Mouse (Mus musculus) adrenal gland, postnatal 10 days (tissue): ENCODE results near the gene Erbb2. TPM values are rescaled to one million over a fixed set of nuclear protein-coding genes. Genes with fewer than 3 reads are reported as not detected.

ENCODE experiments used
- DNase-seq: peaks from one replicate; pipeline ENCODE4 v3.0.0; 2021; ENCODE audit warnings: mixed read lengths
- total RNA-seq, 2 experiments: library from RNA; stranded (reverse); gene quantifications; 2 replicates each; pipeline ENCODE4 v1.2.3; 2021

Gene Erbb2
- total RNA-seq, 2 experiments from 2014 or later: 6.0 to 7.6 TPM

DNA sequence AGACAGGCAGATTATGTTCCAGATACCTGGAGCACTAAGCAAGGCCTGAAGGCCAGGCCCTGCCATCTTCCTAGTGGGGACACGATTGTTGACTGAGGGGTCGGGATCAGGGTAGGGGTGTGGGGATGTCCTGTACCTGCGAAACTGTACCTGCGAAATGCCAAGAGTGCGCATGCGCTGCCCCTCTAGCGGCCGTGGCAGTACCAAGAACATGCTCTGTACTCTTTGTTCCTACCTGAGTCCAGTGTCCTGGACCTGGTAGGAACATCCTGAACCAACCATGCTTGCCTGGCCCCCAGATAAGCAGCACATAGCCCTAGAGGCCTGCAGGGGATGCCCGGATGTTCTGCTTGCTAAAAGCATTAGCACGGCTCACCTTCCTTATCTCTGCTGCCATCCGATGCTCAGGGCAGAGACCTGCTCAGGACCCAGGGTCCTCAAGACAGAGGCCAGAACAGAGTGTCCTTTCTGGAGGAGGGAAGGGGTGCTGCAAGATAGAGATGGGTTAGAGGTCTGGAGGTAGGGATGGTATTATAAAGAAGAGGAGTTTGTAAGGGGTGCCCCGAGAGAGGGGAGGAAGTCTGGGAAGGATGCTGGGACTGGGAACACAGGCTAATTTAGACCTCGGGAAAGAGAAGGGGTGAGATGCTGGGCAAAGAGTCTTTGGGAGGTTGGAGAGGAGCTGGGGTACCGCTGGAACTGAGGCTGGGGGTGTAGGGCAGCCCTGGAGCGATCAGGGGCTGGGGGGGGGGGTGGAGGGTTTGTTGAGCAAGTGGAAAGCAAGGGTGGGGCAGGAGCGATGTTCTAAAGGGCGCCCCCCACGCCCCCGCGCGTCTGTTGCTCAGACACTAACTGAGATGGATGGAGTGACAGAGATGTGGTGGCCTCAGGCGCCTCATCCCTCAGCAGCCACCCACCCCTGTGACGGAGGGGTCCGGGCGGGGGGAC, 26.4 kb upstream of the Erbb2 start, which contains the start of gene Pnmt:
Gene Pnmt (plus strand): TSS at position 813 of the 948 bp plus-strand sequence.
- no peak for DNase-seq

- no peak for DNase-seq
Measured at GRCm38 (mm10) chr11:98386596-98386995, 25.7 kb upstream of the Erbb2 start.

DNA sequence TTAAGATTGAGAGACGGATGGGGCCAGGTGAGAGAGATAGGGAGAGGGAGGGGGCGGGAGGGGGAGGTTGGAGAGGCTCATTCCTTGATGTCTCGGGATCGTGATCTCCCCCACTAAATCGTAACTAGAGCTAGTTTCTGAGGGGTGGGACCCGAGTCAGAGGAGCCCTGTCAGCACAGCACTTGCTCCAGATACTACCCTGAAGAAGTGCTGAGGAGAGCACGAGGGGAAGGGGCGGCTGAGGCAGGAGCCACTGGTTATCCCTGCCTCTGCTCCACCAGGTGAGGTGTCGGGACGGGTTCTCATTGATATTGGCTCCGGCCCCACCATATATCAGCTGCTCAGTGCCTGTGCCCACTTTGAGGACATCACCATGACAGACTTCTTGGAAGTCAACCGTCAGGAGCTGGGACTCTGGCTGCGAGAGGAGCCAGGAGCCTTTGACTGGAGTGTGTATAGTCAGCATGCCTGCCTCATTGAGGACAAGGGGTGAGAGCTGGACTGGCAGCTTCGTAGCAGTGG, 25.2 kb upstream of the Erbb2 start:
- no peak for DNase-seq

GRCm38 (mm10) chr11:98388282-98388681, 24.0 kb upstream of the Erbb2 start:
- no peak for DNase-seq

- DNase-seq: peak; percentile 62
Measured at GRCm38 (mm10) chr11:98389221-98389780, 23.0 kb upstream of the Erbb2 start.

DNA sequence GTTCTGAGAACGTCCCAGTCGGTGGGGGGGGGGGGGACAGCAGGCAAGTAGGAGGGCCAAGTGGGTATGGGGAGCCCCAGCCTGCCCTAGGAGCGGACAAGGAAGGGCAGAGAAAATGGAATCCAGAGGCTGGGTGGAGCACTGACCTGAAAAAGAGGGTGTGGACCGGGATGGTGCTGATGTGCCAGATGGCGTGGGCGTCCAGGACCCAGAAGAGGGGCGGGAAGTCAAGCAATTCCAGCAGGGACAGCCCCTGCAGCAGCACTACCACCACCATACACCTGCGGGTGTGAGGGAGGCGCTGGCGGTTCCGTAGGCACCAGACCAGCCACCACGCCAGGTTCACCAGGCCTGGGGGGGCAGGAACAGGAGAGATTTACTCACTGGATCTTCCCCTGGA, 22.1 kb upstream of the Erbb2 start:
- DNase-seq: no peak

GRCm38 (mm10) chr11:98392034-98392433, 20.2 kb upstream of the Erbb2 start:
- no peak for DNase-seq

GRCm38 (mm10) chr11:98392645-98393044, 19.6 kb upstream of the Erbb2 start:
- DNase-seq: no peak

GRCm38 (mm10) chr11:98393317-98393716, 19.0 kb upstream of the Erbb2 start:
- DNase-seq: peak; percentile 62

GRCm38 (mm10) chr11:98394301-98394700, 18.0 kb upstream of the Erbb2 start:
- DNase-seq: no peak

DNA sequence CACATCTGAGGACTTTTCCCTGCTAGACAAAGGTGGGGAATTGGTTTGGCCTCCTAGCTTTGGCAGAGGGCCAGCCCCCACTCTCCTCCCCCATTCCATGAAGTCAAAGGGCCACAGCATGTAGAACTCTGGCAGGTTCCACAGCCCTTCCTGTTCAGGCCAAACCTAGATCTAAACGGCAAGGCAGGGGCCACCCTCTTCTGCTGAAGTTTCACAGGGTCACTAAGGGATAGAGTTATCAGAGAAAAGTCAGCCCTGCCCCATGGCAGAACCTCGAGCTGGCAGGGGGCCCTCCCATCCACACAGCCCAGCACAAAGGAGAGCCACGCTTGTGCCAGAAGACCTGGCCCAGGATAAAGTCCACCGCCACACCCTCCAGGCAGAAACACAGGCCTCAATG, 17.2 kb upstream of the Erbb2 start:
- no peak for DNase-seq

DNA sequence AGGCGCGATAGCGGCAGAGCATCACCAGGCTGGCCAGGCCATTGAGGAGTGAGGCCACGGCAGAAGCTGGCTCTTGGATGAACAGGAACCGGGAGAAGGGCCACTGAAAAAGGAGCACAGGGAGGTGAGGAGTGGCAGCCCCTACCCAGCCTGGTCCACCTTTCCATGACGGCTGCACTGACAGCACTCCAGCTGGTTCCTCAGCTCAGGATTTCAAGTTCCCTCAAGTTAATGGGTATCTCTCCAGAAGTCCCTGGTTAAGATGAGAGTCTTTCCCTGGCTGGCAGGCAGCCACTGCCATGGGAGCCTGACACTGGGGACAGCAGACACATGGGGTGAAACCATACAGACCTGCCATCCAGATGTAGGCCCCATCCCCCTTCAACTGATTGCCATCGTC, 14.3 kb upstream of the Erbb2 start:
- no peak for DNase-seq

DNA sequence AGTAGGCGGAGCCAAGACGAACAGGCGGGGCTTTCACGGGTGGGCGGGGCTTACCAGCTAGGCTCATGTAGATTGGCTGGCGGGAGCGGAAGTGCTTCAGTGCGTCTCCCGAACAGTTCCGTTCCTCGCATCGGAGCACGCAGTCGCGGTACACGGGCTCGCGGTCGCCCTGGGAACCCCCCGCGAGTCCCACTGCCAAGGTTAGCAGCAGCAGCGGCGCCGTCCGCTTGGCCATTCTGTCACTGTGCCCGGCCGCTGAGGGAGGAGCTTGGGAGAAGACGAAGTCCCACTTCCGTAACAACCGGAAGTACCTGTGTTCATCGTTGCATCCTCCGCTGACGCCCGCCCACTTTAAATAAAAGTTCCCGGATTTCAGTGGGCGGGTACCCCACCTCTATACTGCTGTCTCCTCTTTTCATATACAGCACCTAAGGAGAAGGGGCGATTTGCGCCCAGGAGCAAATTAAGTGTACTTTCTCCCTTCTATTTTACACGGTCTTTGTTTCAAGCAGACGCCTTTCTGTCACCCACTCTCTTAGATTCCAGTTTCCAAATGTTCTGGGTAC, 12.0 kb upstream of the Erbb2 start, which contains the start of gene Pgap3:
Gene Pgap3 (minus strand): TSS at position 330 of the 566 bp plus-strand sequence.
- DNase-seq: peak; percentile 92

- no peak for DNase-seq
Measured at GRCm38 (mm10) chr11:98400816-98401215, 11.5 kb upstream of the Erbb2 start.

DNA sequence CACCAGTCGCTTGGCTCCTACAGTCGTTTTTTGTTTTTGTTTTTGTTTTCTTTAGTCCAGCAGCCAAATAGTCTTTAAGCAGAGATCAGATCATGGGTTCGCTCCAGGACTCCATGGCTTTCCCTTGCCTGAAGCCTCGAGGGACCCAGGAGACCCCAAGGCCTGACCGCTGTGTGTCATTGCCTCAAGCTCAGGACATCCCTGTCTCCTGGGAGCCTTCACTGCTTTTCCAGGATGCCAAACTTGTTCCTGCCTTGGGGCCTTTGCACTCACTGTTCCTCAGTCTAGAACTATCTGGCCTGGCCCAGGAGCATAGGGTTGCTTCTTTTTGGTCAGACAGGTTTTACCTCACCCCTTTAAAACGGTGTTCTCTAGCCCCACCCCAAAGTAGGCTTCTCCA, 5.6 kb upstream of the Erbb2 start:
- no peak for DNase-seq

DNA sequence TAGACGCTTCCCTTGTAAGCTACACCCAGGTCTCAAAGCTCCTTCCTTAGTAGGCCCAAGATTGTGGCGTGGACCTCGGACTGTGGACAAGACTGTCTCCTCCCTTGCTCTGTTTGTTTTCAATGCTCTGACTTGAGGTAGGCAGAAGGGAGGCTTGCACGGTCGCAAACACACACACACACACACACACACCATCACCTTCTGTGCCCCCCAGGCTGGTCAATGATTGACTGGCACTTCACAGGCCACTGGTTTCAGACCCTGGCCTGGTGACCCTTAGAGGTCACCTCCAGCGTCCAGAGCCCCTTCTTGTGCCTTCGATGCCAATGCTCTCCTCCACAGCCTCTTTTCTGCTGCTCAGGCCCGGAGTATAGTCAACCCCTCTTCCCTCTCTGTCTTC, 3.4 kb upstream of the Erbb2 start:
- DNase-seq: no peak

DNA sequence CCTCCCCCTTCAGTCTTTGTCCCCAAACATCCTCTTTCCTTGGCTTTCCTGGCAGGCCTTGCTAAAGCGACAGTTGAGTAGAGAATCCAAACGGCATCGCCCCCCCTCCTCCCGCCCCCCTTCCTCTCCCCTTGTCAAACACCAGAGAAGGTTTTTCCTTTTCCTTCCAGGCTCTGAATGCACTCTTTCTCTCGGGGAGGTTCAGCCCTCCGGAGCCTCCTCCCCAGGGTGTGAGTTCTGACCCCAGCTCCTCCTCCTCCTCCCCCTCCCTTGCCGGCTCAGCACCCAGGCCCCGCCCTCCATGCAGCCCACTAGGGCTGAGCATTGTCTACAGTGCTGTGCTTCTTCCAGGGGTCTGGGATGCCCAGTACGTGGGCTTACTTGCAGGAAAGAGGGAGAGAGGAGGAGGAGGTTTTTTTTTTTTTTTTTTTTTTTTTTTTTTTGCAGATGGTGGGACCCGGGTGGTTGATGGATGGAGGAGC, 2.9 kb upstream of the Erbb2 start:
- DNase-seq: no peak

DNA sequence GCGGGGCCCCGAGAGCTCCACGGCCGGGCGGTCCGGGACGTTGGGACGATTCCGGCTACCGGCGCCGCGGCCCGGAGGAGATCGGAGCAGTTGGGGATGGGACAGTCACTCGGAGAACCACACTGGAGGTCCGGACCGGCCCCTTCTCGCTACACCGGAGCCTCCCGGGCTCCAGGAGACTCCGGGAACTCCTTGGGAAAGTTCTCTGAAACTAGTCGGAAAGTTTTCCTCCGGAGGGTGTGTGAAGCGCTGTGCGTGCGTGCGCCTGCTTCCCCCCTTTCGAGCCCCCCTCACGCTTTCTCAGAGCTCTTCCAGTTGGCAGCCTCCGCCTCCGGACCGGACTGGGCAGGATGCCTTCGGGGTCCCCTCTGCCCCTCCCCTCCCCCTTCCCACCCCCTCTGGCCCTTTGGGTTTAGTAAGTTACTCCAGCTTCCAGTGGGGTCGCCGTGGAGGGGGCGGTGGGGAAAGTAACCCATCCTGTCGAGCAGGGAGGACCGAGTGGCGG, 579 bp downstream of the Erbb2 start:
- no peak for DNase-seq

DNA sequence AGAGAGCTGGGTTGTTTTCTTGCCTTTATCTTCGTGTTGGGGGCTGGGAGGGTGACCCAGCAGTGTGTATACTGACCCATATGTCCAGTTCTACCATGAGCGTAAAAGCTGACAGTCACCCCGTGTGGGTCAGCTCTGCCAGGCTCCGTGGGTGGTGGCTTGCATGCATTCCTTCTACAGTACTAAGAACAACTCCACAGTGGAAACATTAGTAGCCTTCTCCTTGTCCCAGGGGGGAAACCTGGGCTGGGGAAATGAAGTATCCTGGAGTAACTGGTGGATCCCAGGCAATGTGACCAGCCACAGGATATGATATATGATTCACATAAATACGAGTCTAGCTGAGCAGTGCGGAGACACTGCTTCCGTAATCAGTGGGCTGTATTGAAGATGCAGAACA, 1.5 kb downstream of the Erbb2 start:
- no peak for DNase-seq

- no peak for DNase-seq
Measured at GRCm38 (mm10) chr11:98414162-98414561, 1.9 kb downstream of the Erbb2 start.

GRCm38 (mm10) chr11:98417074-98417473, 4.8 kb downstream of the Erbb2 start:
- DNase-seq: no peak

DNA sequence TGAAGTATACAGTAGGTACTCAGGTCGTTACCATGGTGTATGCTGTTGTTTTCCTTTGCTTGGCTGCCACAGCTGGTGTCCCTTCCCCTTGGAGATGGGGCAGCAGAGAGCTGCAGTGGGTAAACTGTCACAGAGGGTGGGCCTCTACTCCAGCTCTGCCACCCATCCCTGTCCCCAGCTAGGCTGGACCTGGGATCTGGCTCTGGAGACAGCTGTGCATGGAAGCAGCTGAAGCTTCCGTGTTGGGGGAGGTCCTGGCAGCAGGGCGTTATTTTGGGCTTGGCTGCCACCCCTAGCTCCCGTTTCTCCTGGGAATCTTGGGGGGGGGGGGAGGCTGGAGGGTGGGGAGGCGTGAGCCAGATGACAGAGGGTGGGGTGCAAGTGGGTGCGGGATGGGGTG, 6.0 kb downstream of the Erbb2 start:
- DNase-seq: no peak
